Mouse (Mus musculus) forebrain, embryonic 12.5 days (tissue): ENCODE data around the gene Gdpd5. TPM values are rescaled to one million over a fixed set of nuclear protein-coding genes. Genes with fewer than 3 reads are reported as not detected.

Experiments
- ATAC-seq: fragments of 200-750 bp; cut with Nextera tagmentation; 2 replicates; pipeline ENCODE4 v1.8.0; 2017; ENCODE audit warnings: moderate TSS enrichment; ENCODE audit not compliant: low FRiP score
- H3K27ac ChIP-seq: fragments of 300-500 bp; sonication (generic); 2 replicates; pipeline ENCODE4 v1.5.1; 2016; ENCODE audit warnings: mild to moderate bottlenecking
- H3K27me3 ChIP-seq: fragments of 300-500 bp; sonication (generic); 2 replicates; pipeline ENCODE4 v1.6.1; 2016; ENCODE audit warnings: mild to moderate bottlenecking
- H3K36me3 ChIP-seq: fragments of 300-500 bp; sonication (generic); replicated peaks from 2 replicates; pipeline ENCODE4 v1.6.1; 2016; ENCODE audit warnings: mild to moderate bottlenecking
- H3K4me1 ChIP-seq: fragments of 300-500 bp; sonication (generic); 2 replicates; pipeline ENCODE4 v1.6.1; 2016
- H3K4me2 ChIP-seq: fragments of 300-500 bp; sonication (generic); 2 replicates; pipeline ENCODE4 v1.6.1; 2016; ENCODE audit warnings: mild to moderate bottlenecking, moderate library complexity
- H3K4me3 ChIP-seq: fragments of 300-500 bp; sonication (generic); replicated peaks from 2 replicates; pipeline ENCODE4 v1.5.1; 2016; ENCODE audit warnings: mild to moderate bottlenecking
- H3K9ac ChIP-seq: fragments of 300-500 bp; sonication (generic); 2 replicates; pipeline ENCODE4 v1.6.1; 2016; ENCODE audit warnings: mild to moderate bottlenecking
- H3K9me3 ChIP-seq: fragments of 300-500 bp; sonication (generic); 2 replicates; pipeline ENCODE4 v1.6.1; 2016
- WGBS: fragments of 180-500 bp; shearing (Covaris S2); methylation state at CpG from one replicate; pipeline ENCODE4 v1.1.7; 2016; 5-methylcytosine and 5-hydroxymethylcytosine counted together
- polyA plus RNA-seq: library from polyadenylated mRNA; unstranded; fragments of >200 nt; fragmentation: Nextera tagmentation; extraction: Ambion mirVana; gene quantifications from 2 replicates; pipeline ENCODE4 v1.2.1, GENCODE M21; 2016

Gdpd5 gene
- polyA plus RNA-seq, 1 experiment from 2014 or later = 29.9 TPM

DNA sequence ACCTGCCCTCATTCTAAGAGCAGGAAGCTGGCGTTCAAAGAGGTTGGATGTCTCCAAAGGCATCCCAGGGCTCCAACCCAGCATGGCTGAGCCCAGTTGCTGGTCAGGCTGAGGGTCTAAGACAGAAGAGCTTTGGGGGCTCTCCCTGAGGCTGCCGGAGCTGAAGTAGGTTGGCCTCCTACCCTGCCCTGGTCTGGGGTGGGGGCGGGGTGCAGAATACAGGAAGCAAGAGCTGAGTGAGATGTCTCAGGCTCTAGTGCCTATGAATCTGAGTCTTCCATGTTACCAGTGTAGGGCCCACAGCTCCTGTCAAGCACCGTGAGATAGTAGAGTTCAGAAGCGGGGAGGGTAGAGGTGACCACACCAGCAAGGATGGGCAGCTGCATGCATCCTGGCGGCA, 51.6 kb downstream of the Gdpd5 start:
- H3K4me1 ChIP-seq = peaks cover 53% of the 10 kb centered on the region
- H3K9ac ChIP-seq = no peak overlapping the region

GRCm38 (mm10) chr7:99434672-99435250, 53.5 kb downstream of the Gdpd5 start:
- 0 out of 2 replicates have a peak, but pooled peaks cover 2% of the 10 kb centered on the region for H3K36me3 ChIP-seq
- peaks cover 45% of the 10 kb centered on the region for H3K4me1 ChIP-seq
- no peaks in the 10 kb centered on the region for H3K27me3 ChIP-seq
- H3K9me3 ChIP-seq = no peaks in the 10 kb centered on the region
- H3K4me2 ChIP-seq = no peak overlapping the region
- no peak overlapping the region for H3K9ac ChIP-seq
- WGBS = 10% methylated on average over 12 of the region's 12 CpGs
- no peak overlapping the region for H3K4me3 ChIP-seq
- peak overlapping the region; percentile 53; the same call in 1 of the 2 replicates for H3K27ac ChIP-seq
- ATAC-seq = no peak

More for the DNA sequence above, 51.6 kb downstream of the Gdpd5 start:
- no peaks in the 10 kb centered on the region for H3K36me3 ChIP-seq
- H3K27ac ChIP-seq = peak overlapping the region; percentile 82
- no peak overlapping the region for H3K4me3 ChIP-seq
- no peak overlapping the region for H3K4me2 ChIP-seq
- H3K27me3 ChIP-seq = no peaks in the 10 kb centered on the region
- H3K9me3 ChIP-seq = no peaks in the 10 kb centered on the region
- no peak for ATAC-seq
- WGBS = 90% methylated on average over 6 of the region's 6 CpGs

- Histone ChIP-seq H3K4me2 (no peak overlapping the region), H3K9ac (no peak overlapping the region), H3K27ac (no peak overlapping the region), H3K36me3 (0 out of 2 replicates have a peak, but pooled peaks cover 2% of the 10 kb centered on the region), H3K4me3 (no peak overlapping the region), H3K9me3 (no peaks in the 10 kb centered on the region), H3K27me3 (no peaks in the 10 kb centered on the region), H3K4me1 (peaks cover 45% of the 10 kb centered on the region)
- no peak for ATAC-seq
- WGBS = 5% methylated on average over 4 of the region's 4 CpGs
Observed at GRCm38 (mm10) chr7:99436530-99436929, 55.3 kb downstream of the Gdpd5 start.

- WGBS = 64% methylated on average over 10 of the region's 10 CpGs
- no peak overlapping the region for H3K27ac ChIP-seq
- H3K4me2 ChIP-seq = no peak overlapping the region
- no peak overlapping the region for H3K4me3 ChIP-seq
- 0 out of 2 replicates have a peak, but pooled peaks cover 7% of the 10 kb centered on the region for H3K36me3 ChIP-seq
- no peaks in the 10 kb centered on the region for H3K27me3 ChIP-seq
- no peak for ATAC-seq
- no peak overlapping the region for H3K9ac ChIP-seq
- no peaks in the 10 kb centered on the region for H3K9me3 ChIP-seq
- H3K4me1 ChIP-seq = peaks cover 33% of the 10 kb centered on the region
Observed at GRCm38 (mm10) chr7:99438881-99439280, 57.7 kb downstream of the Gdpd5 start.

DNA sequence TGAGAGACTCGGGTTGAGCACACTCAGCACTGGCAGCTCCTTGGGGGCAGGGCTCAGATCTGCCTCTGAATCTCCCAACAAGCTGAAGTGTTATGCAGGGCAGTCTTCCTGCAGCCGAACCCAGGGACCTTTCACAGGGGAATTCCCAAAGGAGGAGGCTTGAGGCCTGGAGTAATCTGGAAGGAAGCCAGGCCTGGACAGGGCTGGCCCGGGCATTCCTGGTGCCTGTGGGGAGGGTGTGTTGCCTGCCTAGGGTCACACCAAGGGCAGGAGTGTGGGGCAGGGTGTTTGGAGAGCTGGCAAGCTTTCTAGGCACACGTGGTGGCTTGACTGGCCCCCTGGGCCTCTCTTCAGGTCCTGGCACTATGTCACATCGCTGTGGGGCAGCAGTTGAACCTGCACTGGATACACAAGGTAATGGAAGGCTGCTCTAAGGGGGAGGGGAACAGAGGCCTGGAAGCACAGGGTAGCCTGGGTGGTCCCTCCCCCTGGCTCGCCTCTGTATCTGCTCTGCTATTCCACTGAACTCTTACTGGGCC, 60.4 kb downstream of the Gdpd5 start:
- Histone ChIP-seq H3K27ac (no peak overlapping the region), H3K9me3 (no peaks in the 10 kb centered on the region), H3K27me3 (no peaks in the 10 kb centered on the region), H3K4me1 (peaks cover 26% of the 10 kb centered on the region), H3K36me3 (0 out of 2 replicates have a peak, but pooled peaks cover 10% of the 10 kb centered on the region), H3K9ac (0 out of 2 replicates have a peak overlapping the region, but pooled peaks have one; percentile 17), H3K4me3 (no peak overlapping the region), H3K4me2 (no peak overlapping the region)
- WGBS = 35% methylated on average over 6 of the region's 6 CpGs
- no peak; the same call in 1 of the 2 replicates for ATAC-seq

GRCm38 (mm10) chr7:99443164-99443563, 62.0 kb downstream of the Gdpd5 start:
- H3K27me3 ChIP-seq = no peaks in the 10 kb centered on the region
- H3K4me1 ChIP-seq = peaks cover 25% of the 10 kb centered on the region
- no peak overlapping the region for H3K27ac ChIP-seq
- ATAC-seq = no peak
- H3K4me2 ChIP-seq = no peak overlapping the region
- H3K9ac ChIP-seq = no peak overlapping the region; the same call in 1 of the 2 replicates
- 0 out of 2 replicates have a peak, but pooled peaks cover 10% of the 10 kb centered on the region for H3K36me3 ChIP-seq
- no peaks in the 10 kb centered on the region for H3K9me3 ChIP-seq
- H3K4me3 ChIP-seq = no peak overlapping the region
- WGBS = 65% methylated on average over 5 of the region's 5 CpGs

DNA sequence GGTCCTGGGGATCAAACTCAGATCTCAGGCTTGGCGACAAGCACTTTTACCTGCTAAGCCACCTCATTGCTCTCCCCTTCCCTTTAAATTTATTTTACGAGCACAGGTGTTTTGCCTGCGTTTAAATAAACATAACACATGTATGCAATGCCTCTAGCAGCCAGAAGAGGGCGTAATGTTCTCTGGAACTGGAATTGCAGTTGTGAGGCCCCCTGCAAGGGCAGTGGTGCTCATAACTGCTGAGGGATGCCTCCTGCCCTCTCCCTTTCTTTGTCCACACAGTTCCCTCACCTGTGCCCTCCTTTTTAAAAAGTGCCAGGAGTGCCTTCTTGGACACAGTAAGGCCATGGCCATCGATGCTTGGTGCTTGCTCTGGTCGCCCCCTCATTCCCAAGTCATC, 62.8 kb downstream of the Gdpd5 start:
- Histone ChIP-seq H3K4me3 (no peak overlapping the region), H3K9ac (no peak overlapping the region), H3K27me3 (no peaks in the 10 kb centered on the region), H3K4me2 (no peak overlapping the region), H3K4me1 (peaks cover 30% of the 10 kb centered on the region), H3K9me3 (no peaks in the 10 kb centered on the region), H3K27ac (no peak overlapping the region), H3K36me3 (0 out of 2 replicates have a peak, but pooled peaks cover 8% of the 10 kb centered on the region)
- ATAC-seq = no peak
- WGBS = 69% methylated on average over 6 of the region's 6 CpGs

DNA sequence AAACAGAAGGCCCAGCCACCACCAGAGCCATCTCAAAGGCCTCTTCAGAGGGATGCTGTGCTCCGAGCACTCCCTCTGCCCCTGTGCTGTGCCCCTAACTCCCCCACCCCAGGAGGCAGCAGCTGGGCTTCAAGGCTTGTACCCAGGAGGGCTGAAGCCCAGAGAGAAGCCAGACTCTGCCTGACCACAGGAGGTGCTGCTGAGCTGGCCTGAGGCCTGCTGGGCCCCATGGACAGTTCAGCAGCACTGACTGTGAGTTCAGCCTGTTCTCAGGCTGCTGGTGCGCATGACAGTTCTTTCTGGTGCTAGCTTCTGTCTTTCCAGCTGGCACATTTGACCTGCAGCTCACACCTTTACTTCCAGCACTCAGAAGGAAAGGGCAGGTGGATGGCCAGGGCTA, 64.6 kb downstream of the Gdpd5 start:
- Histone ChIP-seq H3K36me3 (0 out of 2 replicates have a peak, but pooled peaks cover 8% of the 10 kb centered on the region), H3K4me1 (peaks cover 43% of the 10 kb centered on the region), H3K4me2 (no peak overlapping the region), H3K9me3 (no peaks in the 10 kb centered on the region), H3K27me3 (no peaks in the 10 kb centered on the region), H3K27ac (no peak overlapping the region; the same call in 1 of the 2 replicates), H3K9ac (peak overlapping the region; percentile 25; the same call in 1 of the 2 replicates), H3K4me3 (no peak overlapping the region)
- ATAC-seq = no peak
- WGBS = 61% methylated on average over 2 of the region's 2 CpGs

- H3K4me1 ChIP-seq = peaks cover 35% of the 10 kb centered on the region
- no peaks in the 10 kb centered on the region for H3K9me3 ChIP-seq
- no peak overlapping the region for H3K9ac ChIP-seq
- ATAC-seq = no peak
- 0 out of 2 replicates have a peak, but pooled peaks cover 4% of the 10 kb centered on the region for H3K36me3 ChIP-seq
- no peak overlapping the region for H3K4me3 ChIP-seq
- H3K27ac ChIP-seq = no peak overlapping the region
- H3K4me2 ChIP-seq = no peak overlapping the region
- H3K27me3 ChIP-seq = no peaks in the 10 kb centered on the region
- 50% methylated on average over 5 of the region's 5 CpGs for WGBS
Observed at GRCm38 (mm10) chr7:99447323-99447722, 66.1 kb downstream of the Gdpd5 start.

GRCm38 (mm10) chr7:99448619-99449018, 67.4 kb downstream of the Gdpd5 start:
- WGBS = 75% methylated on average over 5 of the region's 5 CpGs
- no peak for ATAC-seq
- Histone ChIP-seq H3K27ac (0 out of 2 replicates have a peak overlapping the region, but pooled peaks have one; percentile 6), H3K27me3 (no peaks in the 10 kb centered on the region), H3K4me1 (peaks cover 35% of the 10 kb centered on the region), H3K36me3 (0 out of 2 replicates have a peak, but pooled peaks cover 4% of the 10 kb centered on the region), H3K4me3 (no peak overlapping the region), H3K4me2 (no peak overlapping the region), H3K9me3 (no peaks in the 10 kb centered on the region), H3K9ac (no peak overlapping the region)

- Histone ChIP-seq H3K36me3 (0 out of 2 replicates have a peak, but pooled peaks cover 4% of the 10 kb centered on the region), H3K9me3 (no peaks in the 10 kb centered on the region), H3K9ac (no peak overlapping the region), H3K4me3 (no peak overlapping the region), H3K27ac (0 out of 2 replicates have a peak overlapping the region, but pooled peaks have one; percentile 6), H3K4me2 (no peak overlapping the region), H3K27me3 (no peaks in the 10 kb centered on the region), H3K4me1 (peaks cover 35% of the 10 kb centered on the region)
- 54% methylated on average over 8 of the region's 8 CpGs for WGBS
- ATAC-seq = no peak
Observed at GRCm38 (mm10) chr7:99449063-99449462, 67.8 kb downstream of the Gdpd5 start.

DNA sequence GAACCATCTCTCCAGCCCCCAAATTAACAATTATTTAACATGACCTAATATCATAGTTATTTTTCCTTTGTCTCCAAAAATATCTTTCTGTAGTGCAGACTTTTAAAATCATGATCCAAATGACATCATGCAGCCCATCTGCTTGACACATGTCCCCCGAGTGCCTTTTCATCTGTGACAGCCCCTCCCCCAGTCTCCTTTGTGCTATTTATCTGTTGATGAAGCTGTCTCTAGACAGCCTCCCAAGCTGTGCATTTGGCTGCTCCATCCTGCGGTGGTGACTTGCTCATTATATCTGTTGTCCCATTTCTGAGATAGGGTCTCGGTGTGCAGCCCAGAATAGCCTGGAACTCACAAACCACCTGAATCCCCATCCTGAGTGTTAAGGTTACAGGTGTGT, 68.5 kb downstream of the Gdpd5 start:
- Histone ChIP-seq H3K4me2 (no peak overlapping the region), H3K9ac (no peak overlapping the region), H3K27ac (no peak overlapping the region), H3K9me3 (no peaks in the 10 kb centered on the region), H3K36me3 (0 out of 2 replicates have a peak, but pooled peaks cover under 1% of the 10 kb centered on the region), H3K27me3 (no peaks in the 10 kb centered on the region), H3K4me3 (no peak overlapping the region), H3K4me1 (peaks cover 35% of the 10 kb centered on the region)
- WGBS = 44% methylated on average over 3 of the region's 3 CpGs
- ATAC-seq = 0 out of 2 replicates have a peak, but pooled peaks have one; percentile 5
